8 mouse cellular contexts compared by ENCODE assay signal in genomic region chr10:43002721-43003465, GRCm38 (mm10).
DNase-seq lines count a peak whose midpoint lies in the region; ATAC-seq and TF ChIP-seq lines count a peak whose summit lies in the region.

No protein-coding gene starts in this region.

- WGBS in heart, embryonic 13.5 days = 6% methylated on average over 25 of the region's 25 CpGs
- WGBS in heart, postnatal 0 days = 18% methylated on average over 25 of the region's 25 CpGs

- H3K4me1 ChIP-seq in heart, embryonic 13.5 days = peaks cover 28% of the 10 kb centered on the region
- H3K4me1 ChIP-seq in heart, postnatal 0 days (ENCODE audit: control insufficient read depth, insufficient read depth) = peaks cover 9% of the 10 kb centered on the region

- no peak for DNase-seq in heart, postnatal 36 days
- peak; percentile 21 for DNase-seq in NIH3T3 (ENCODE audit: low read depth)
- no peak for DNase-seq in heart, postnatal 0 days (ENCODE audit: low spot score)
- DNase-seq in mesoderm, embryonic 11.5 days (ENCODE audit: low read depth, low spot score) = peak; percentile 68
- no peak for DNase-seq in frontal cortex, postnatal 10 days (ENCODE audit: low spot score in 2 of 2)
- DNase-seq in frontal cortex, adult 2 months (ENCODE audit: extremely low spot score in 1 of 2, low spot score in 1 of 2) = no peak
- no peak for DNase-seq in adrenal gland, postnatal 10 days

- peaks cover 3% of the 10 kb centered on the region; the same call in 1 of the 2 replicates for H3K36me3 ChIP-seq in heart, embryonic 13.5 days
- H3K36me3 ChIP-seq in heart, postnatal 0 days (replicated peaks; ENCODE audit: control insufficient read depth, insufficient read depth, low read length) = no peaks in the 10 kb centered on the region

- H3K9ac ChIP-seq in heart, embryonic 13.5 days = peak overlapping the region; percentile 79
- H3K9ac ChIP-seq in heart, postnatal 0 days (replicated peaks; ENCODE audit: low read depth, low read length) = peak overlapping the region; percentile 49; the same call in 1 of the 2 replicates

- peak overlapping the region; percentile 58 for H3K4me3 ChIP-seq in heart, embryonic 13.5 days
- peak overlapping the region; percentile 47 for H3K4me3 ChIP-seq in heart, postnatal 0 days (ENCODE audit: low read depth, low read length)

- no peak for ATAC-seq in heart, embryonic 13.5 days (ENCODE audit: extremely low read depth, insufficient number of reproducible peaks, low FRiP score, low TSS enrichment)
- no peak for ATAC-seq in heart, postnatal 0 days (ENCODE audit: insufficient read depth, low read depth)

- H3K4me2 ChIP-seq in heart, embryonic 13.5 days = peak overlapping the region; percentile 92
- peak overlapping the region; percentile 75 for H3K4me2 ChIP-seq in heart, postnatal 0 days (ENCODE audit: low read depth, low read length)

- intact Hi-C loops in heart, postnatal 36 days (cut with DNase I) = no loop called here

- no peaks in the 10 kb centered on the region for H3K27me3 ChIP-seq in heart, embryonic 13.5 days (replicated peaks)
- no peaks in the 10 kb centered on the region for H3K27me3 ChIP-seq in heart, postnatal 0 days (ENCODE audit: control insufficient read depth, insufficient read depth, low read length)

- no peak overlapping the region for H3K27ac ChIP-seq in heart, embryonic 13.5 days (replicated peaks)
- H3K27ac ChIP-seq in heart, postnatal 0 days (ENCODE audit: low read depth) = no peak overlapping the region

- no peak for TF ChIP-seq EP300 in heart, postnatal 0 days (IDR thresholded peaks at IDR 0.05; ENCODE audit: low read depth)

- no peak for TF ChIP-seq CTCF in heart, postnatal 0 days (IDR thresholded peaks at IDR 0.05; ENCODE audit: low read depth)

- H3K9me3 ChIP-seq in heart, embryonic 13.5 days = no peaks in the 10 kb centered on the region
- no peaks in the 10 kb centered on the region for H3K9me3 ChIP-seq in heart, postnatal 0 days (replicated peaks; ENCODE audit: control insufficient read depth, low read length)

Comparison
In these comparisons a context has a peak if more than half of its experiments do, and no peak if none do; other contexts are left out.
1. DNase-seq: peak in NIH3T3 (single experiment) and mesoderm, embryonic 11.5 days (single experiment); none in heart, postnatal 36 days (0 of 2), heart, postnatal 0 days (single experiment), frontal cortex, postnatal 10 days (0 of 2), frontal cortex, adult 2 months (0 of 2) and adrenal gland, postnatal 10 days (single experiment).